Comparison of ENCODE assay signal across 18 mouse cellular contexts in the genomic region with DNA sequence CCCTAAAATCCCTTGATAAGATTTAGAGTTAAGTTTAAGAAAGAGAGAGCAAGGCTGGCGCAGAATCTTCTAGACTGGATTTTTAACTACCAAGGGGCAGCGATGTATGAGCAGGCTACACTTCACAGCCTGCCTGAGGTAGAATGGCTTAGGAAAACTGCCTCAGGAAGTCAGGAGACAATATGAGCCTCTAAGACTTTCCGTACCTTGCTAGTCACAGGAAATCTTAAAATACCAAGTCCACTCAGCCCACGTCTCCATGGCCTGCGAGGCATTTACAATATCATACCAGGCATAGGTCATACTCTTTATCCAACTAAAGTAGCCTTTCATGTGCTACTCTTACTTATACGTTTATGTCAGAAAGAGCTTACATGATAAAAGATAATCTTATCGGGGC. TPM values are rescaled to one million over a fixed set of nuclear protein-coding genes. Genes with fewer than 3 reads are reported as not detected.
DNase-seq lines count a peak whose midpoint lies in the region; ATAC-seq and TF ChIP-seq lines count a peak whose summit lies in the region.
"Had no signal": no experiment of that assay in that cellular context is flagged by ENCODE, and none has a peak within 500 bp of the region (broad histone marks: within the 10 kb centered on the region; RNA-seq: fewer than 3 reads in every experiment).

No protein-coding gene starts in this region.

- no peaks in the 10 kb centered on the region for H3K36me3 ChIP-seq in heart, embryonic 10.5 days
- H3K36me3 ChIP-seq in heart, embryonic 12.5 days: no peaks in the 10 kb centered on the region
- no peaks in the 10 kb centered on the region for H3K36me3 ChIP-seq in midbrain, embryonic 16.5 days (ENCODE audit: control insufficient read depth, insufficient read depth, low read length)
- H3K36me3 ChIP-seq: embryonic facial prominence, embryonic 10.5 days; hindbrain, embryonic 12.5 days; limb, embryonic 12.5 days; liver, embryonic 13.5 days; midbrain, embryonic 12.5 days had no signal

- 44% methylated on average over 7 of the region's 7 CpGs for WGBS in heart, embryonic 10.5 days
- 38% methylated on average over 7 of the region's 7 CpGs for WGBS in heart, embryonic 12.5 days
- 82% methylated on average over 7 of the region's 7 CpGs for WGBS in midbrain, embryonic 16.5 days

- peak overlapping the region; percentile 56 for H3K27ac ChIP-seq in heart, embryonic 10.5 days
- H3K27ac ChIP-seq in layer of hippocampus, adult 2 months: peak overlapping the region; percentile 36; the same call in 1 of the 2 replicates
- peak overlapping the region; percentile 52; the same call in 1 of the 2 replicates for H3K27ac ChIP-seq in heart, embryonic 12.5 days (ENCODE audit: poor library complexity, severe bottlenecking)
- H3K27ac ChIP-seq in midbrain, embryonic 16.5 days (ENCODE audit: low read length): no peak overlapping the region
- H3K27ac ChIP-seq: embryonic facial prominence, embryonic 10.5 days; forebrain, embryonic 13.5 days; hindbrain, embryonic 12.5 days; limb, embryonic 12.5 days; liver, embryonic 13.5 days; midbrain, embryonic 12.5 days; stomach, postnatal 0 days had no signal

- no peaks in the 10 kb centered on the region for H3K9me3 ChIP-seq in heart, embryonic 10.5 days
- 0 out of 2 replicates have a peak, but pooled peaks cover 3% of the 10 kb centered on the region for H3K9me3 ChIP-seq in heart, embryonic 12.5 days (replicated peaks)
- no peaks in the 10 kb centered on the region for H3K9me3 ChIP-seq in midbrain, embryonic 16.5 days (replicated peaks; ENCODE audit: control insufficient read depth, low read length, poor library complexity, severe bottlenecking)
- H3K9me3 ChIP-seq: embryonic facial prominence, embryonic 10.5 days; forebrain, embryonic 13.5 days; hindbrain, embryonic 12.5 days; liver, embryonic 13.5 days; midbrain, embryonic 12.5 days had no signal

- DNase-seq in heart, embryonic 10.5 days (ENCODE audit: low spot score): no peak
- DNase-seq in heart, postnatal 4 days: no peak
- no peak for DNase-seq in layer of hippocampus, adult 2 months (ENCODE audit: low spot score in 2 of 2)
- DNase-seq in layer of hippocampus, adult 9-11 months: no peak
- peak; percentile 44 for DNase-seq in induced T-regulatory cell, adult 2 months (ENCODE audit: low read depth)
- DNase-seq in urinary bladder, adult 18-20 months (ENCODE audit: low spot score in 2 of 2): no peak
- DNase-seq: cerebellum, postnatal 25 days; liver, embryonic 13.5 days; thymus, postnatal 14 days had no signal

- no peak for ATAC-seq in heart, embryonic 12.5 days (ENCODE audit: insufficient number of reproducible peaks, low FRiP score)
- no peak for ATAC-seq in midbrain, embryonic 16.5 days
- ATAC-seq: forebrain, embryonic 13.5 days had no signal

- TF ChIP-seq CTCF in layer of hippocampus, adult 2 months (conservative IDR thresholded peaks at IDR 0.05): no peak

- no peak overlapping the region for H3K9ac ChIP-seq in heart, embryonic 12.5 days
- H3K9ac ChIP-seq in midbrain, embryonic 16.5 days (ENCODE audit: low read depth, low read length): no peak overlapping the region
- H3K9ac ChIP-seq: forebrain, embryonic 13.5 days; hindbrain, embryonic 12.5 days; limb, embryonic 12.5 days; liver, embryonic 13.5 days; midbrain, embryonic 12.5 days had no signal

- H3K4me1 ChIP-seq in heart, embryonic 10.5 days: peaks cover 42% of the 10 kb centered on the region
- peaks cover 36% of the 10 kb centered on the region for H3K4me1 ChIP-seq in heart, embryonic 12.5 days (replicated peaks)
- no peaks in the 10 kb centered on the region for H3K4me1 ChIP-seq in midbrain, embryonic 16.5 days (ENCODE audit: control insufficient read depth, insufficient read depth, low read length)
- H3K4me1 ChIP-seq: forebrain, embryonic 13.5 days; hindbrain, embryonic 12.5 days; midbrain, embryonic 12.5 days had no signal

- H3K27me3 ChIP-seq in heart, embryonic 10.5 days (ENCODE audit: insufficient read depth, poor library complexity, severe bottlenecking): no peaks in the 10 kb centered on the region
- no peaks in the 10 kb centered on the region for H3K27me3 ChIP-seq in heart, embryonic 12.5 days (replicated peaks)
- H3K27me3 ChIP-seq in midbrain, embryonic 16.5 days (ENCODE audit: control insufficient read depth, insufficient read depth, low read depth, low read length): no peaks in the 10 kb centered on the region
- H3K27me3 ChIP-seq: forebrain, embryonic 13.5 days; hindbrain, embryonic 12.5 days; limb, embryonic 12.5 days; liver, embryonic 13.5 days had no signal

- H3K4me2 ChIP-seq in heart, embryonic 12.5 days: 0 out of 2 replicates have a peak overlapping the region, but pooled peaks have one; percentile 1
- H3K4me2 ChIP-seq in midbrain, embryonic 16.5 days (ENCODE audit: low read length): no peak overlapping the region
- H3K4me2 ChIP-seq: forebrain, embryonic 13.5 days; hindbrain, embryonic 12.5 days; limb, embryonic 12.5 days; liver, embryonic 13.5 days; midbrain, embryonic 12.5 days had no signal

- H3K4me3 ChIP-seq in heart, embryonic 10.5 days: no peak overlapping the region
- no peak overlapping the region for H3K4me3 ChIP-seq in layer of hippocampus, adult 2 months
- H3K4me3 ChIP-seq in heart, embryonic 12.5 days: no peak overlapping the region
- no peak overlapping the region for H3K4me3 ChIP-seq in midbrain, embryonic 16.5 days (ENCODE audit: low read depth, low read length)
- H3K4me3 ChIP-seq: embryonic facial prominence, embryonic 10.5 days; forebrain, embryonic 13.5 days; hindbrain, embryonic 12.5 days; limb, embryonic 12.5 days; liver, embryonic 13.5 days; midbrain, embryonic 12.5 days; myocyte had no signal

RNA-seq across cellular contexts. Expression of gene S1pr1, which starts 48.0 kb away (rescaled TPM):
- 48.7 and 82.4 TPM in 2 replicates for polyA plus RNA-seq in heart, embryonic 10.5 days (2016; fragmentation: Nextera tagmentation; extraction: Ambion mirVana)
- total RNA-seq in heart, postnatal 4 days (2021): 100 to 1,000 TPM; 103 to 111 TPM
- total RNA-seq in layer of hippocampus, adult 2 months (2021): 100 to 1,000 TPM in 1 of 2 experiments, 10 to 100 TPM in 1; 92.8 to 108 TPM
- 86.0 and 87.5 TPM in 2 replicates for polyA plus RNA-seq in heart, embryonic 12.5 days (2016; fragmentation: Nextera tagmentation; extraction: Ambion mirVana)
- polyA plus RNA-seq in midbrain, embryonic 16.5 days (2015; fragmentation: Nextera tagmentation; extraction: Ambion mirVana): 23.6 and 29.9 TPM in 2 replicates
